In genomic region chrX:56610318-56610694, GRCm38 (mm10) we compare ENCODE assay signal across 8 mouse cellular contexts. TPM values are rescaled to one million over a fixed set of nuclear protein-coding genes. Genes with fewer than 3 reads are reported as not detected.
DNase-seq lines count a peak whose midpoint lies in the region; ATAC-seq and TF ChIP-seq lines count a peak whose summit lies in the region.

No protein-coding gene starts in this region.

- no peaks in the 10 kb centered on the region; the same call in 1 of the 2 replicates for H3K4me1 ChIP-seq in kidney, adult 2 months (ENCODE audit: control insufficient read depth, insufficient read depth, low read length)
- H3K4me1 ChIP-seq in MEL (ENCODE audit: control insufficient read depth in 1 of 2, insufficient read depth in 2 of 2, low read length in 2 of 2), result peaks cover 3 to 28% of the 10 kb centered on the region in 2 experiments; a peak in 3 of 4 replicates
- no peaks in the 10 kb centered on the region for H3K4me1 ChIP-seq in embryonic facial prominence, embryonic 15.5 days
- H3K4me1 ChIP-seq in midbrain, embryonic 16.5 days (ENCODE audit: control insufficient read depth, insufficient read depth, low read length), result peaks cover 3% of the 10 kb centered on the region; the same call in 1 of the 2 replicates

- intact Hi-C loops in left cerebral cortex, postnatal 25 days (cut with DNase I), result loop anchor here (10.0 kb wide), 1 partner anchor 444 kb away; the partner anchor contains the start of gene Htatsf1
- intact Hi-C loops in gastrocnemius, postnatal 36 days (cut with DNase I), result no loop called here

- no peaks in the 10 kb centered on the region for H3K36me3 ChIP-seq in kidney, adult 2 months (ENCODE audit: control insufficient read depth, insufficient read depth, low read length)
- peaks cover 0 to 25% of the 10 kb centered on the region in 2 experiments; a peak in 2 of 4 replicates for H3K36me3 ChIP-seq in MEL (ENCODE audit: control insufficient read depth in 1 of 2, insufficient read depth in 2 of 2, low read length in 2 of 2)
- H3K36me3 ChIP-seq in embryonic facial prominence, embryonic 15.5 days, result no peaks in the 10 kb centered on the region
- no peaks in the 10 kb centered on the region for H3K36me3 ChIP-seq in midbrain, embryonic 16.5 days (ENCODE audit: control insufficient read depth, insufficient read depth, low read length)

- no peak for TF ChIP-seq EP300 in MEL (IDR thresholded peaks at IDR 0.05; ENCODE audit: low read depth in 1 of 2, low read length in 2 of 2)

- no peak for TF ChIP-seq POLR2A in kidney, adult 2 months (IDR thresholded peaks at IDR 0.05; ENCODE audit: low read depth, low read length)
- TF ChIP-seq POLR2A in MEL (IDR thresholded peaks at IDR 0.05; ENCODE audit: control insufficient read depth in 1 of 2, insufficient read depth in 1 of 2, low read depth in 1 of 2, low read length in 2 of 2, poor library complexity in 1 of 2), result no peak

- no peak for ATAC-seq in embryonic facial prominence, embryonic 15.5 days (ENCODE audit: insufficient number of reproducible peaks, low FRiP score, low TSS enrichment, low read depth)
- peak; percentile 66 for ATAC-seq in midbrain, embryonic 16.5 days

- peak overlapping the region; percentile 100 for H3K4me3 ChIP-seq in kidney, adult 2 months (ENCODE audit: insufficient read depth, low read depth, low read length)
- peak overlapping the region; percentile 79 to 96 for H3K4me3 ChIP-seq in MEL (ENCODE audit: control insufficient read depth in 1 of 2, insufficient read depth in 1 of 2, low read depth in 2 of 2, low read length in 2 of 2)
- H3K4me3 ChIP-seq in embryonic facial prominence, embryonic 15.5 days (replicated peaks), result peak overlapping the region; percentile 61
- peak overlapping the region; percentile 52 for H3K4me3 ChIP-seq in midbrain, embryonic 16.5 days (ENCODE audit: low read depth, low read length)

- no peak for TF ChIP-seq RAD21 in MEL (IDR thresholded peaks at IDR 0.05; ENCODE audit: low read depth, low read length)

- 0% methylated on average over 13 of the region's 13 CpGs for WGBS in kidney, adult 2 months
- 9% methylated on average over 13 of the region's 13 CpGs for WGBS in embryonic facial prominence, embryonic 15.5 days
- WGBS in midbrain, embryonic 16.5 days, result 19% methylated on average over 13 of the region's 13 CpGs

- DNase-seq in kidney, adult 2 months, result peak; percentile 1
- no peak for DNase-seq in kidney, adult 9 months
- no peak for DNase-seq in MEL (ENCODE audit: low read depth, low spot score)
- peak; percentile 1 to 7 for DNase-seq in left cerebral cortex, postnatal 25 days (ENCODE audit: low spot score in 2 of 2)
- peak; percentile 15 for DNase-seq in thymus, postnatal 25 days
- no peak for DNase-seq in gastrocnemius, postnatal 36 days

- peak overlapping the region; percentile 74 for H3K9ac ChIP-seq in MEL (ENCODE audit: control insufficient read depth, low read depth, low read length, poor library complexity, severe bottlenecking)
- H3K9ac ChIP-seq in embryonic facial prominence, embryonic 15.5 days, result peak overlapping the region; percentile 51
- H3K9ac ChIP-seq in midbrain, embryonic 16.5 days (ENCODE audit: low read depth, low read length), result peak overlapping the region; percentile 71

- H3K79me2 ChIP-seq in MEL (ENCODE audit: control insufficient read depth, insufficient read depth, low read length, poor library complexity), result no peaks in the 10 kb centered on the region; the same call in 1 of the 2 replicates

- peak overlapping the region; percentile 52 for H3K4me2 ChIP-seq in embryonic facial prominence, embryonic 15.5 days (replicated peaks)
- H3K4me2 ChIP-seq in midbrain, embryonic 16.5 days (ENCODE audit: low read length), result peak overlapping the region; percentile 62

- H3K27ac ChIP-seq in kidney, adult 2 months (ENCODE audit: insufficient read depth, low read depth, low read length), result no peak overlapping the region
- H3K27ac ChIP-seq in MEL (ENCODE audit: control insufficient read depth, low read depth, low read length), result no peak overlapping the region
- H3K27ac ChIP-seq in embryonic facial prominence, embryonic 15.5 days (replicated peaks), result peak overlapping the region; percentile 82
- peak overlapping the region; percentile 92 for H3K27ac ChIP-seq in midbrain, embryonic 16.5 days (ENCODE audit: low read length)

- H3K9me3 ChIP-seq in MEL (replicated peaks; ENCODE audit: insufficient read depth, low read length), result no peaks in the 10 kb centered on the region
- no peaks in the 10 kb centered on the region for H3K9me3 ChIP-seq in embryonic facial prominence, embryonic 15.5 days (replicated peaks)
- no peaks in the 10 kb centered on the region for H3K9me3 ChIP-seq in midbrain, embryonic 16.5 days (replicated peaks; ENCODE audit: control insufficient read depth, low read length, poor library complexity, severe bottlenecking)

- no peaks in the 10 kb centered on the region for H3K27me3 ChIP-seq in kidney, adult 2 months (replicated peaks; ENCODE audit: control insufficient read depth, insufficient read depth, low read length)
- H3K27me3 ChIP-seq in MEL (ENCODE audit: control insufficient read depth in 1 of 2, insufficient read depth in 2 of 2, low read length in 2 of 2), result no peaks in the 10 kb centered on the region
- H3K27me3 ChIP-seq in embryonic facial prominence, embryonic 15.5 days, result no peaks in the 10 kb centered on the region
- no peaks in the 10 kb centered on the region for H3K27me3 ChIP-seq in midbrain, embryonic 16.5 days (ENCODE audit: control insufficient read depth, insufficient read depth, low read depth, low read length)

- TF ChIP-seq CTCF in kidney, adult 2 months (conservative IDR thresholded peaks at IDR 0.05; ENCODE audit: insufficient read depth, insufficient read length, low read depth, low read length), result no peak
- no peak for TF ChIP-seq CTCF in MEL (IDR thresholded peaks at IDR 0.05 in 2 of 3, conservative IDR thresholded peaks at IDR 0.05 in 1 of 3; ENCODE audit: control insufficient read depth in 1 of 3, insufficient read depth in 1 of 3, low read depth in 2 of 3, low read length in 3 of 3, poor library complexity in 1 of 3, severe bottlenecking in 1 of 3)

TF ChIP-seq in MEL, 35 proteins besides CTCF, POLR2A, EP300 and RAD21:
- TF ChIP-seq CHD2 (IDR thresholded peaks at IDR 0.05; ENCODE audit: low read length), result no peak
- TF ChIP-seq ZNF384 (IDR thresholded peaks at IDR 0.05; ENCODE audit: low read depth, low read length), result no peak
- no peak for TF ChIP-seq SIN3A (IDR thresholded peaks at IDR 0.05; ENCODE audit: low read length)
- TF ChIP-seq USF1 (IDR thresholded peaks at IDR 0.05; ENCODE audit: low read depth, low read length), result no peak
- no peak for TF ChIP-seq MYC (IDR thresholded peaks at IDR 0.05; ENCODE audit: low read depth, low read length)

RNA-seq across cellular contexts. Expression of gene Slc9a6, which starts 0.7 kb away (rescaled TPM):
- 22.8 and 25.5 TPM in 2 replicates for polyA plus RNA-seq in kidney, adult 2 months (2012; rRNA removed)
- 11.4 and 11.5 TPM in 2 replicates for total RNA-seq in MEL (2012; rRNA removed)
- 10 to 100 TPM in 1 of 2 experiments, not detected in 1; 12.6 TPM for polyA plus RNA-seq in MEL (2012; ENCODE audit: insufficient read depth in 1 of 2, insufficient read length in 2 of 2, low read depth in 1 of 2, low replicate concordance in 2 of 2, missing spikeins in 1 of 2)
- 14.8 and 15.5 TPM in 2 replicates for polyA plus RNA-seq in embryonic facial prominence, embryonic 15.5 days (2015; fragmentation: Nextera tagmentation; extraction: Ambion mirVana)
- total RNA-seq in left cerebral cortex, postnatal 25 days (2021), result 10 to 100 TPM; 90.7 to 92.3 TPM
- 82.5 and 84.0 TPM in 2 replicates for polyA plus RNA-seq in midbrain, embryonic 16.5 days (2015; fragmentation: Nextera tagmentation; extraction: Ambion mirVana)
- total RNA-seq in gastrocnemius, postnatal 36 days (2021), result 10 to 100 TPM; 21.2 to 26.6 TPM

RNA-seq across cellular contexts. Expression of gene Mmgt1, which starts 12.4 kb away (rescaled TPM):
- polyA plus RNA-seq in kidney, adult 2 months (2012; rRNA removed), result 11.0 and 12.8 TPM in 2 replicates
- 18.1 and 22.6 TPM in 2 replicates for total RNA-seq in MEL (2012; rRNA removed)
- 10 to 100 TPM; 16.9 to 45.6 TPM for polyA plus RNA-seq in MEL (2012; ENCODE audit: insufficient read depth in 1 of 2, insufficient read length in 2 of 2, low read depth in 1 of 2, low replicate concordance in 2 of 2, missing spikeins in 1 of 2)
- 24.6 and 24.8 TPM in 2 replicates for polyA plus RNA-seq in embryonic facial prominence, embryonic 15.5 days (2015; fragmentation: Nextera tagmentation; extraction: Ambion mirVana)
- total RNA-seq in left cerebral cortex, postnatal 25 days (2021), result 10 to 100 TPM; 29.0 TPM
- 60.4 and 60.7 TPM in 2 replicates for polyA plus RNA-seq in midbrain, embryonic 16.5 days (2015; fragmentation: Nextera tagmentation; extraction: Ambion mirVana)
- total RNA-seq in gastrocnemius, postnatal 36 days (2021), result 10 to 100 TPM; 22.9 to 24.5 TPM

Comparison
In these comparisons a context has a peak if more than half of its experiments do, and no peak if none do; other contexts are left out.
1. DNase-seq: peak in kidney, adult 2 months (single experiment), left cerebral cortex, postnatal 25 days (2 of 2) and thymus, postnatal 25 days (single experiment); none in kidney, adult 9 months (single experiment), MEL (single experiment) and gastrocnemius, postnatal 36 days (0 of 2).
2. H3K27ac ChIP-seq: peak in embryonic facial prominence, embryonic 15.5 days (single experiment) and midbrain, embryonic 16.5 days (single experiment); none in kidney, adult 2 months (single experiment) and MEL (single experiment).
3. Peak in every context shown above with its lines, with median percentiles within 50 percentile points of each other: H3K4me3 ChIP-seq and H3K9ac ChIP-seq.